Mouse (Mus musculus) CH12.LX (cell line): ENCODE data around the gene Gm1123. TPM values are rescaled to one million over a fixed set of nuclear protein-coding genes. Genes with fewer than 3 reads are reported as not detected.
A peak's percentile ranks its signal among the peaks of the same experiment; 100 is the strongest.

ENCODE experiments used
- DNase-seq: peaks from one replicate; pipeline ENCODE4 v3.0.0-alpha.2; 2013; ENCODE audit errors: extremely low read depth
- H3K27ac ChIP-seq: 2 replicates; pipeline ENCODE4 v1.5.1; 2012; ENCODE audit warnings: low read depth, mild to moderate bottlenecking, control low read depth, moderate library complexity; ENCODE audit not compliant: insufficient read depth
- H3K27me3 ChIP-seq: replicated peaks from 2 replicates; pipeline ENCODE3; 2012; ENCODE audit warnings: inconsistent platforms
- H3K36me3 ChIP-seq, 2 experiments: replicated peaks in 1 of 2; 2 replicates each; pipeline versions ENCODE3 to v1.6.1; 2012; ENCODE audit warnings: inconsistent platforms in 1 of 2, low read length in 1 of 2, mild to moderate bottlenecking in 1 of 2, mixed read lengths in 1 of 2, moderate library complexity in 1 of 2; ENCODE audit not compliant: control insufficient read depth in 1 of 2, insufficient read depth in 1 of 2
- H3K4me1 ChIP-seq, 2 experiments: 2 replicates each; pipeline ENCODE4 v1.6.1; 2012; ENCODE audit warnings: inconsistent platforms in 1 of 2, moderate library complexity in 1 of 2; ENCODE audit not compliant: insufficient read depth in 2 of 2, control insufficient read depth in 1 of 2
- H3K4me2 ChIP-seq: 2 replicates; pipeline ENCODE4 v1.6.1; 2012; ENCODE audit warnings: low read depth, mild to moderate bottlenecking, control low read depth; ENCODE audit not compliant: poor library complexity, insufficient read depth, severe bottlenecking
- H3K4me3 ChIP-seq, 3 experiments: fragments of 150-350 bp in 1 of 3; sonication (generic) in 1 of 3; replicated peaks in 1 of 3; 2 replicates each; pipeline versions ENCODE3 to v1.5.1; 2011 to 2012; ENCODE audit warnings: low read depth in 2 of 3, low read length in 2 of 3, mild to moderate bottlenecking in 2 of 3, moderate library complexity in 2 of 3, control low read depth in 1 of 3, improper control_type of control experiment in 1 of 3, inconsistent platforms in 1 of 3, mixed read lengths in 1 of 3; ENCODE audit not compliant: poor library complexity in 1 of 3
- H3K79me2 ChIP-seq: replicated peaks from 2 replicates; pipeline ENCODE4 v1.6.1; 2012; ENCODE audit warnings: mild to moderate bottlenecking, moderate library complexity; ENCODE audit not compliant: control insufficient read depth, poor library complexity, insufficient read depth, severe bottlenecking; ENCODE audit errors: extremely low read depth
- H3K9ac ChIP-seq: 2 replicates; pipeline ENCODE4 v1.6.1; 2012; ENCODE audit warnings: low read depth, mild to moderate bottlenecking, control low read depth, moderate library complexity; ENCODE audit not compliant: insufficient read depth
- H3K9me3 ChIP-seq: replicated peaks from 2 replicates; pipeline ENCODE3; 2012; ENCODE audit warnings: low read length, inconsistent platforms, mixed read lengths
- BHLHE40 ChIP-seq: IDR thresholded peaks from 2 replicates; pipeline ENCODE4 v1.6.1; 2011; ENCODE audit warnings: mild to moderate bottlenecking, low read depth, low read length, improper control_type of control experiment
- CHD1 ChIP-seq: IDR thresholded peaks from 2 replicates; pipeline ENCODE4 v1.6.1; 2012; ENCODE audit warnings: low read depth, low read length, improper control_type of control experiment, inconsistent platforms
- CHD2 ChIP-seq: IDR thresholded peaks from 2 replicates; pipeline ENCODE4 v1.6.1; 2011; ENCODE audit warnings: low read length, improper control_type of control experiment
- CTCF ChIP-seq, 2 experiments: IDR thresholded peaks in 1 of 2; conservative IDR thresholded peaks in 1 of 2; 2 replicates each; pipeline ENCODE4 v1.5.1; 2011 to 2012; ENCODE audit warnings: low read depth in 2 of 2, low read length in 2 of 2, improper control_type of control experiment in 1 of 2, inconsistent platforms in 1 of 2, mild to moderate bottlenecking in 1 of 2, moderate library complexity in 1 of 2
- E2F4 ChIP-seq: IDR thresholded peaks from 2 replicates; pipeline ENCODE4 v1.6.1; 2011; ENCODE audit warnings: low read depth, low read length, improper control_type of control experiment; ENCODE audit not compliant: insufficient replicate concordance
- ELF1 ChIP-seq: IDR thresholded peaks from 2 replicates; pipeline ENCODE4 v1.6.1; 2014; ENCODE audit warnings: low read depth, mild to moderate bottlenecking, inconsistent platforms, low read length, improper control_type of control experiment
- ETS1 ChIP-seq: conservative IDR thresholded peaks from 2 replicates; pipeline ENCODE4 v1.6.1; 2012; ENCODE audit warnings: low read depth, mild to moderate bottlenecking, inconsistent platforms, low read length, improper control_type of control experiment, moderate library complexity
- HCFC1 ChIP-seq: IDR thresholded peaks from 2 replicates; pipeline ENCODE4 v1.6.1; 2012; ENCODE audit warnings: low read depth, mild to moderate bottlenecking, inconsistent platforms, low read length, improper control_type of control experiment
- IRF4 ChIP-seq: IDR thresholded peaks from 2 replicates; pipeline ENCODE4 v1.6.1; 2014; ENCODE audit warnings: low read depth, mild to moderate bottlenecking, inconsistent platforms, low read length, improper control_type of control experiment
- JUN ChIP-seq: IDR thresholded peaks from 2 replicates; pipeline ENCODE4 v1.6.1; 2011; ENCODE audit warnings: low read depth, mild to moderate bottlenecking, low read length, improper control_type of control experiment, moderate library complexity; ENCODE audit not compliant: insufficient read depth
- JUND ChIP-seq: conservative IDR thresholded peaks from 2 replicates; pipeline ENCODE4 v1.6.1; 2011; ENCODE audit warnings: low read depth, low read length, improper control_type of control experiment
- KAT2A ChIP-seq: IDR thresholded peaks from 2 replicates; pipeline ENCODE4 v1.6.1; 2012; ENCODE audit warnings: low read length, improper control_type of control experiment, inconsistent platforms; ENCODE audit not compliant: insufficient replicate concordance
- MAFK ChIP-seq: IDR thresholded peaks from 2 replicates; pipeline ENCODE4 v1.6.1; 2011; ENCODE audit warnings: low read length, improper control_type of control experiment; ENCODE audit not compliant: insufficient replicate concordance
- MAX ChIP-seq: IDR thresholded peaks from 2 replicates; pipeline ENCODE4 v1.6.1; 2011; ENCODE audit warnings: low read length, improper control_type of control experiment
- MXI1 ChIP-seq: IDR thresholded peaks from 2 replicates; pipeline ENCODE4 v1.6.1; 2011; ENCODE audit warnings: mild to moderate bottlenecking, low read depth, low read length, improper control_type of control experiment
- PAX5 ChIP-seq: IDR thresholded peaks from 2 replicates; pipeline ENCODE4 v1.6.1; 2012; ENCODE audit warnings: low read length, inconsistent platforms, mixed read lengths
- POLR2A ChIP-seq: IDR thresholded peaks from 2 replicates; pipeline ENCODE4 v1.6.1; 2011; ENCODE audit warnings: low read depth, mild to moderate bottlenecking, improper control_type of control experiment, low read length
- RAD21 ChIP-seq: IDR thresholded peaks from 2 replicates; pipeline ENCODE4 v1.6.1; 2011; ENCODE audit warnings: low read depth, mild to moderate bottlenecking, low read length, improper control_type of control experiment, moderate library complexity
- RCOR1 ChIP-seq: conservative IDR thresholded peaks from 2 replicates; pipeline ENCODE4 v1.6.1; 2012; ENCODE audit warnings: low read depth, mild to moderate bottlenecking, inconsistent platforms, low read length, improper control_type of control experiment
- SIN3A ChIP-seq: IDR thresholded peaks from 2 replicates; pipeline ENCODE4 v1.6.1; 2012; ENCODE audit warnings: low read length, improper control_type of control experiment, inconsistent platforms
- SMC3 ChIP-seq: IDR thresholded peaks from 2 replicates; pipeline ENCODE4 v1.6.1; 2011; ENCODE audit warnings: low read depth, low read length, improper control_type of control experiment
- TBP ChIP-seq: conservative IDR thresholded peaks from 2 replicates; pipeline ENCODE4 v1.6.1; 2011; ENCODE audit warnings: low read depth, low read length, improper control_type of control experiment
- TCF12 ChIP-seq: IDR thresholded peaks from 2 replicates; pipeline ENCODE4 v1.6.1; 2014; ENCODE audit warnings: low read depth, mild to moderate bottlenecking, inconsistent platforms, low read length, improper control_type of control experiment
- USF2 ChIP-seq: conservative IDR thresholded peaks from 2 replicates; pipeline ENCODE4 v1.6.1; 2011; ENCODE audit warnings: low read depth, low read length, improper control_type of control experiment
- ZC3H11A ChIP-seq: IDR thresholded peaks from 2 replicates; pipeline ENCODE4 v1.6.1; 2012; ENCODE audit warnings: low read depth, mild to moderate bottlenecking, inconsistent platforms, low read length, improper control_type of control experiment
- ZMIZ1 ChIP-seq: IDR thresholded peaks from 2 replicates; pipeline ENCODE4 v1.6.1; 2012; ENCODE audit warnings: low read depth, mild to moderate bottlenecking, inconsistent platforms, low read length, improper control_type of control experiment
- ZNF384 ChIP-seq: IDR thresholded peaks from 2 replicates; pipeline ENCODE4 v1.6.1; 2012; ENCODE audit warnings: low read depth, low read length, improper control_type of control experiment, inconsistent platforms
- dilution Hi-C: fragments of 300-500 bp; cut with MboI; formaldehyde crosslinking; loops from 2 replicates; pipeline ENCODE4 v1.14.3; 2020; ENCODE audit warnings: low sequenced_read_pairs; ENCODE audit not compliant: extremely low pct_unique_long_range_greater_than_20kb, extremely low pct_ligation_motif_present
- in situ Hi-C: fragments of 300-500 bp; cut with MboI; formaldehyde crosslinking; loops from 3 replicates; pipeline ENCODE4 v1.14.3; 2019; ENCODE audit warnings: low sequenced_read_pairs, low pct_ligation_motif_present, low pct_unique_long_range_greater_than_20kb, mixed read lengths
- polyA plus RNA-seq: library from polyadenylated mRNA; unstranded; fragments of >175 nt; gene quantifications from 2 replicates; pipeline ENCODE4 v1.2.1, GENCODE M21; 2012; ENCODE audit warnings: low read depth; ENCODE audit not compliant: insufficient read length
- total RNA-seq, 2 experiments: library from RNA; depleted of rRNA; stranded (reverse); fragments of 300-350 nt in 1 of 2; fragments of >200 nt in 1 of 2; gene quantifications; 2 replicates each; pipeline ENCODE4 v1.2.3; 2012 to 2014

The Gm1123 gene
- total and polyA plus RNA-seq, 3 experiments, result not detected

DNA sequence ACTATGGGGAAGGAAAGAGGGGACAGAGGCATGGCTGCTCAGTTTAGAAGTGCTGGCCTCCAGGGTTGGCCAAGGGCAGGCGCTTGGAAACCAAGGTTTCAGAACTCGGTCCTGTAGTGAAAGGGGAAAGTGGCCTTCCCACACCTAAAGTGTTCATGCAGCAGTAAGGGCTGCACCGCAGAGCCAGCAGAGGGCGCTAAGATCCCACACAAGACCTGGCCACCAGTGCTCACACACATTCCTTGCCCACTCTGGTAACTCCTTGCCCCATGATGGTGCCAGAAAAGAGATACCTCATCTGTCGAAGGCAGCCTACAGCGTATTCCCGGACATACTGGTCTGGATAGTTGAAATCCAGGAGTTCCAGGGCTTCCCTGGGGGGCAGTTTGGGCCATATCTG lies 27.0 kb upstream of the Gm1123 start:
- no peaks in the 10 kb centered on the region for H3K27me3 ChIP-seq
- in situ Hi-C loops, result loop anchor here (5.0 to 10.0 kb wide), 3 partner anchors 182 to 392 kb away; partner anchors contain the start of genes Cep70 and Nme9
- peak; percentile 69 for DNase-seq
- no peak overlapping the region for H3K9ac ChIP-seq
- H3K79me2 ChIP-seq, result no peaks in the 10 kb centered on the region
- no peak overlapping the region for H3K27ac ChIP-seq
- no peak overlapping the region for H3K4me2 ChIP-seq
- peaks cover 0 to 31% of the 10 kb centered on the region in 2 experiments for H3K36me3 ChIP-seq
- H3K4me3 ChIP-seq, result no peak overlapping the region
- H3K4me1 ChIP-seq, result no peaks in the 10 kb centered on the region
- TF ChIP-seq KAT2A (no peak), MXI1 (no peak), E2F4 (no peak), ZC3H11A (no peak), PAX5 (no peak), CTCF (conservative IDR thresholded peaks at IDR 0.05 in 1 of 2, IDR thresholded peaks at IDR 0.05 in 1 of 2; ENCODE audit: low read depth in 2 of 2, low read length in 2 of 2) (peak; percentile 77 to 88), MAX (no peak), USF2 (no peak), TBP (no peak), MAFK (no peak), ZNF384 (no peak), JUND (no peak), BHLHE40 (no peak), CHD1 (no peak), SMC3 (peak; percentile 87), IRF4 (no peak), SIN3A (no peak), RCOR1 (no peak), HCFC1 (no peak), CHD2 (no peak), ETS1 (no peak), RAD21 (peak; percentile 91)
- TF ChIP-seq, all 38 proteins: peak for 3
- dilution Hi-C loops, result no loop called here
- H3K9me3 ChIP-seq, result no peaks in the 10 kb centered on the region

DNA sequence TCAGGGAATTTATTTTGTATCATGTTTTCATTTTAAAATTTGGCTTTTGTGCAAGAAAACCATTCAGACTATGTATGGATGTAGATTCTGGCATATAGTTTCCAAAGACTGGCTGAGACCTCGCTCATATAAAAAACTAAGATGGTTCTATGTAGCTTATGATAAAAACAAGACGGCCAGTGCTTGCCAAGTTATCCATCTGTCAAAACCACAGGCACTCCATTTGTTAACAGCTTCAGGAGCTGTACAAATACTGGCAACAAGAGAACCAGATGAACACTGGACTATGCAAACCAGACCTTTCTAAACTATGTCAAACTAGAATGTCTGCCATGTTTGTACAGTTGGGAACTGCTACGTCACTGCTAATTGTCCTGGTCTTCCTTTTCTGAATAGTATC lies 22.2 kb upstream of the Gm1123 start:
- Histone ChIP-seq H3K79me2 (no peaks in the 10 kb centered on the region), H3K9ac (no peak overlapping the region), H3K4me1 (no peaks in the 10 kb centered on the region), H3K4me3 (no peak overlapping the region), H3K4me2 (no peak overlapping the region), H3K27me3 (no peaks in the 10 kb centered on the region), H3K9me3 (no peaks in the 10 kb centered on the region), H3K36me3 (peaks cover 0 to 20% of the 10 kb centered on the region in 2 experiments), H3K27ac (no peak overlapping the region)
- DNase-seq, result no peak
- dilution Hi-C loops (no loop called here), in situ Hi-C loops (no loop called here)
- TF ChIP-seq ZMIZ1 (no peak), RCOR1 (no peak), TCF12 (no peak), ETS1 (no peak), POLR2A (no peak), ZNF384 (no peak), TBP (no peak), MAFK (no peak), JUN (no peak), E2F4 (no peak), ELF1 (no peak)
